Mouse (Mus musculus) heart, embryonic 11.5 days (tissue): ENCODE results near the gene Mettl8. TPM values are rescaled to one million over a fixed set of nuclear protein-coding genes. Genes with fewer than 3 reads are reported as not detected.

ENCODE experiments used
- ATAC-seq: fragments of 200-750 bp; cut with Nextera tagmentation; replicated peaks from 2 replicates; pipeline ENCODE4 v1.8.0; 2017; ENCODE audit warnings: moderate library complexity; ENCODE audit not compliant: insufficient number of reproducible peaks, low FRiP score, low TSS enrichment
- H3K27ac ChIP-seq: fragments of 300-500 bp; sonication (generic); 2 replicates; pipeline ENCODE4 v1.5.1; 2014; ENCODE audit warnings: mild to moderate bottlenecking, low read depth, low read length
- H3K27me3 ChIP-seq: fragments of 300-500 bp; sonication (generic); 2 replicates; pipeline ENCODE4 v1.6.1; 2014; ENCODE audit warnings: mild to moderate bottlenecking, low read length, mixed read lengths; ENCODE audit not compliant: control insufficient read depth, insufficient read depth
- H3K36me3 ChIP-seq: fragments of 300-500 bp; sonication (generic); 2 replicates; pipeline ENCODE4 v1.6.1; 2014; ENCODE audit warnings: mild to moderate bottlenecking, low read length, moderate library complexity, mixed read lengths; ENCODE audit not compliant: control insufficient read depth, insufficient read depth
- H3K4me1 ChIP-seq: fragments of 300-500 bp; sonication (generic); 2 replicates; pipeline ENCODE4 v1.6.1; 2014; ENCODE audit warnings: low read length; ENCODE audit not compliant: control insufficient read depth, insufficient read depth
- H3K4me2 ChIP-seq: fragments of 300-500 bp; sonication (generic); 2 replicates; pipeline ENCODE4 v1.6.1; 2014; ENCODE audit warnings: mild to moderate bottlenecking, moderate library complexity
- H3K4me3 ChIP-seq: fragments of 300-500 bp; sonication (generic); 2 replicates; pipeline ENCODE4 v1.5.1; 2014; ENCODE audit warnings: low read depth, low read length
- H3K9ac ChIP-seq: fragments of 300-500 bp; sonication (generic); 2 replicates; pipeline ENCODE4 v1.6.1; 2014; ENCODE audit warnings: mild to moderate bottlenecking, low read depth, low read length, moderate library complexity
- H3K9me3 ChIP-seq: fragments of 300-500 bp; sonication (generic); replicated peaks from 2 replicates; pipeline ENCODE4 v1.6.1; 2016; ENCODE audit warnings: low read length; ENCODE audit not compliant: control insufficient read depth
- WGBS: fragments of 180-500 bp; shearing (Covaris S2); extraction: QIAGEN DNeasy Blood & Tissue Kit; methylation state at CpG from one replicate; pipeline ENCODE4 v1.1.7; 2014; ENCODE audit not compliant: insufficient replicate concordance; 5-methylcytosine and 5-hydroxymethylcytosine counted together
- polyA plus RNA-seq: library from polyadenylated mRNA; unstranded; fragments of >200 nt; fragmentation: Nextera tagmentation; extraction: Ambion mirVana; gene quantifications from 2 replicates; pipeline ENCODE4 v1.2.1, GENCODE M21; 2014

The Mettl8 gene
- polyA plus RNA-seq, 1 experiment from 2014 or later: 15.5 TPM

DNA sequence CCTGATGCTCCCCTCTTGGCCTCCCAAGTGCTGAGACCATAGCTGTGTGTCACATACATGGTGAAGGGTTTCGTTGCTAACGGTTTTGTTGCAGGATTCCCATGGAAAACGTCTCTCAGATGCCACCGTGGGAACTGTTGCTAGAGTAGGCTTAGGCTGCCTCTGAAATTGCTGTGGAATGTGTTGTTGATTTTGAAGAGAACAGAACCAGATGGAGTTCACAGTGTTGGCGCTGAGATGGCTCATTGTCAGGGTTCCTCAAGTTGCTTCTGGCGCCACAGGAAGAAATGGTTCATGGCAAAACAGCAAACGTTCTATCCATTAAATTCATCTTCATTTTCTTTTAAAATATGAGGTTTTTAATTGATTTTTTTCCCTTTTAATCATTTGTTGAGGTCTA, 27.0 kb upstream of the Mettl8 start:
- Histone ChIP-seq H3K9me3 (no peaks in the 10 kb centered on the region), H3K27ac (no peak overlapping the region), H3K9ac (no peak overlapping the region), H3K4me1 (no peaks in the 10 kb centered on the region), H3K4me3 (no peak overlapping the region), H3K27me3 (no peaks in the 10 kb centered on the region), H3K36me3 (0 out of 2 replicates have a peak, but pooled peaks cover 5% of the 10 kb centered on the region), H3K4me2 (no peak overlapping the region)
- WGBS: 87% methylated on average over 7 of the region's 7 CpGs
- ATAC-seq: no peak

DNA sequence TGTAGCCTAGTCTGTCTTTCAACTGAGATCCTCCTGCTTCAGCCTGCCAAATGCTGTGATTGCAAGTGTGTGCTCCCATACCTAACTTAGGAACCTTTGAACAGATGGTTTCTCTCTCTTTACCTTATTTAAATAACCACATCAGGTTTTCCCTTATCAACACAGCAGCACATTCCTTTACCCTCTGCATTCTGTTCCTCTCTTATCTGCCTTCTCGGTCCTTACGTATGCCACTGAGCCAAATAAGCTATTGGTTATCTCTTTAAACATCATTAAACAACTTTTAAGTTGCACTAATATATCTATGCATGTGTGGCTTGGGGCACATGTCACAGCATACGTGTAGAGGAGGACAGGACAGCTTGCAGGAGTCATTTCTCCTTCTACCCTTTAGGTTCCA, 18.4 kb upstream of the Mettl8 start:
- Histone ChIP-seq H3K27me3 (no peaks in the 10 kb centered on the region), H3K9me3 (no peaks in the 10 kb centered on the region), H3K4me3 (no peak overlapping the region), H3K36me3 (no peaks in the 10 kb centered on the region; the same call in 1 of the 2 replicates), H3K4me2 (no peak overlapping the region), H3K4me1 (no peaks in the 10 kb centered on the region), H3K9ac (no peak overlapping the region), H3K27ac (no peak overlapping the region)
- no peak for ATAC-seq
- 48% methylated on average over 3 of the region's 3 CpGs for WGBS

DNA sequence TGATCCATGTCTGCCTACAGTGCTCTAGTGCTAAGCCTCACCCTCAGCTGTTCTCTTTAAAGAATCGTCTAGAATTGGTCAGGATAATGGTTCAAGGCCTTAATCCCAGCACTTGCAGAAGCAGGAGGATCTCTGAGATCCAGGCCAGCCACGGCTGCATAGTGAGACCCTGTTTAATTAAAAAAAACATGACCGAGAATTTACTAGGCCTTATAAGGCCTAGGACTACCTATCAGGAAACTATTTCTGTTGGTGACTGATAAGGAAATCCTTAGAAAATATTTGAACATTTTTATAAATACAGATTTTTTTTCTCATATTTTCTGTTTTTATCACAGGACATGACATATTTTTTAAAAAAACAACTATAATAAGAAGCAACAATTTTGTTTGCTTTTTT, 17.9 kb upstream of the Mettl8 start:
- no peaks in the 10 kb centered on the region for H3K4me1 ChIP-seq
- H3K9me3 ChIP-seq: no peaks in the 10 kb centered on the region
- H3K36me3 ChIP-seq: no peaks in the 10 kb centered on the region; the same call in 1 of the 2 replicates
- no peak overlapping the region for H3K27ac ChIP-seq
- WGBS: 75% methylated on average over 3 of the region's 3 CpGs
- H3K27me3 ChIP-seq: no peaks in the 10 kb centered on the region
- H3K4me2 ChIP-seq: no peak overlapping the region
- no peak overlapping the region for H3K9ac ChIP-seq
- H3K4me3 ChIP-seq: no peak overlapping the region
- no peak for ATAC-seq

DNA sequence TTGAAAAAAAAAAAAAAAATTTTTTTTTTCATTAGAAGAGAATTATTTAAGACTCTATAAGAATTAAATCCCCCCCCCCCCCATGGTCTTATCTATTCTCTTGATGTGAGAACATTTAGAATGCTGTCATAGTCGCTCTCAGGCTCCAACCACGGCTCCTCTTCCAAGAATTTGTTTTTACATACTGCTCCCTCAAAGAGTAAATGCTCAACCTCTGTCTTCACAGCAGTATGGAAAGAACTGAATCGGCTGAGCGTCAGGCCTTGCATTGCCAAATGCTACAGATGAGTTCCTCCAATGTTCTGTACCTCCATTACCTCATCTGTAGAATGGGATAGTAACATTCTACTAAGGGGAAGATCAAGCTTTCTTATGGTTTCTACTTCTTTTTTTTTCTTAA, 16.2 kb upstream of the Mettl8 start:
- Histone ChIP-seq H3K27ac (no peak overlapping the region), H3K4me3 (no peak overlapping the region), H3K9ac (no peak overlapping the region), H3K4me2 (no peak overlapping the region), H3K9me3 (no peaks in the 10 kb centered on the region), H3K36me3 (no peaks in the 10 kb centered on the region; the same call in 1 of the 2 replicates), H3K27me3 (no peaks in the 10 kb centered on the region), H3K4me1 (no peaks in the 10 kb centered on the region)
- no peak for ATAC-seq
- 94% methylated on average over 4 of the region's 4 CpGs for WGBS

DNA sequence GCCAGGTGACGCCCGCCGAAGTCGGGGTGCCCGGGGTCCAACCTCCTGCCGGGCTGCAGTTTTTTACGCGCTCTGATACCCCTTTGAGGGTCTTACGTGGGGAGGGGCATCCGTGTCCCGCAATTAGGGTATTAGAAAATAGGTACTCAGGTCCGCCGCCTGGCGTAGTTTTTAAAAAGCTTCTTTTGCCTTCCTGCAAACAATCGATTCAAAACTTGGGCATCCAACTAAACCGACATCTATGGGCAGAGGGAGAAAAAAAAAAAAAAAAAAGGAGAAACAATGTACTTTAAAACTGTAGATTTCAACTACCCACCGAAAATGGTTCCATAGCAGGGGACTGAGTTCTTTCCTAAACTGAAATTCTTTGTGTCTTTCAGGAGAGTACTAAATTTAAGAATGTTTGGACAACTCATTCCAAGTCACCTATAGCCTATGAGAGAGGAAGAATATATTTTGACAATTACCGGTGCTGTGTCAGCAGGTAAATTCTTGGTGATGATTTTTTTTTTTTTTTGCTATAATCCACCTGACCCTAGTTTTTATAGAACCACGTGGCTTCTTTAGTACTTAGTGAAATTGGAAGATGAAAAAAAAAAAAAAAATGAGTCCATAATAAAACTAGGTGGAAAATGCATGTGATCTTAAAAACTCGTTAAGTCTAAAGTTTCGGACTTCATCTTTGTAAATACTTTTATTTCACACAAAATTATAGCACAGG, 892 bp upstream of the Mettl8 start:
- ATAC-seq: no peak
- H3K4me2 ChIP-seq: peak overlapping the region; percentile 76
- no peaks in the 10 kb centered on the region for H3K9me3 ChIP-seq
- 12% methylated on average over 21 of the region's 21 CpGs for whole genome bisulfite sequencing
- H3K4me3 ChIP-seq: peak overlapping the region; percentile 75
- peak overlapping the region; percentile 93 for H3K9ac ChIP-seq
- no peaks in the 10 kb centered on the region for H3K27me3 ChIP-seq
- H3K4me1 ChIP-seq: no peaks in the 10 kb centered on the region
- 0 out of 2 replicates have a peak, but pooled peaks cover 2% of the 10 kb centered on the region for H3K36me3 ChIP-seq
- peak overlapping the region; percentile 92 for H3K27ac ChIP-seq

DNA sequence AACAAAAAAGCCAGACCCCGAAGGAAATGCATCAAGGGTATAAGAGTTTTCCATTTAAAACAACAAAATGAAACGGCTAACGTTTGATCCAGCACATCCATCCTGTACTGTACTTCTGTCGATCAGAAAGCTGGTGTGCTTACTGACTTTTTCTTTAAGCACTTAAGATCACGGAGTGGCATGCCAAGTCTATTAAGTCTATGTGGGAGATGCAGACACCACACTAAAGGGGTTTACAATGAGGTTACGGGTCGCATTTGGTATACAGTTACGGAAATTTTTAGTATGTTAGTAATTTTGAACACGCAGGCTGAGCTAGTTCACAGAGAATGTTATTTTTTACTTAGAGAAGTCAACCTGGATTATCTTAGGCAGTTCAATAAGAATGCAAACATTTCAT, 667 bp downstream of the Mettl8 start:
- H3K9me3 ChIP-seq: no peaks in the 10 kb centered on the region
- H3K4me1 ChIP-seq: no peaks in the 10 kb centered on the region
- peak overlapping the region; percentile 93 for H3K9ac ChIP-seq
- peak overlapping the region; percentile 75 for H3K4me3 ChIP-seq
- no peak overlapping the region for H3K27ac ChIP-seq
- peak overlapping the region; percentile 71 for H3K4me2 ChIP-seq
- 50% methylated on average over 9 of the region's 9 CpGs for WGBS
- no peaks in the 10 kb centered on the region for H3K27me3 ChIP-seq
- H3K36me3 ChIP-seq: 0 out of 2 replicates have a peak, but pooled peaks cover 2% of the 10 kb centered on the region
- ATAC-seq: no peak

DNA sequence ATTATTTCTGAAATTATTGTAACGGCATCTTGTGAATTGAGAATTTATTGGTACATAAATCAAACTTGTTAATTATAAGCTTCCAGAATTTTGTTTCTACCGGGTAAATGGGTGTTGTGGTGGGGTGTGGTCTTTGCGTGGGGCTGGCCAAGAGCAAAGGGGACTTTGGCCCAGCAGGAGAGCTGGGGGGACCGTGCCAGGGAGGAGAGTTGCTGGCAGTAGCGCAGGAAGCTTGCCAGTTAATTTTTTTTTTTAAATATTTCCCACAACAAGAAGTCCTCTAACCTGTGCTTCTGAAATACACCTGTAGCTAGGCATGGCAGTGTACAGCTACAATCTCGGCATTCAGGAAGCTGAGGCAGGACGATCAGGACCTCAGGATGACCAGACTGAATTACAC, 4.9 kb downstream of the Mettl8 start:
- Histone ChIP-seq H3K27ac (no peak overlapping the region), H3K4me3 (no peak overlapping the region), H3K4me2 (no peak overlapping the region), H3K9ac (no peak overlapping the region), H3K4me1 (no peaks in the 10 kb centered on the region), H3K36me3 (no peaks in the 10 kb centered on the region), H3K9me3 (no peaks in the 10 kb centered on the region), H3K27me3 (no peaks in the 10 kb centered on the region)
- 88% methylated on average over 7 of the region's 7 CpGs for WGBS
- no peak for ATAC-seq

DNA sequence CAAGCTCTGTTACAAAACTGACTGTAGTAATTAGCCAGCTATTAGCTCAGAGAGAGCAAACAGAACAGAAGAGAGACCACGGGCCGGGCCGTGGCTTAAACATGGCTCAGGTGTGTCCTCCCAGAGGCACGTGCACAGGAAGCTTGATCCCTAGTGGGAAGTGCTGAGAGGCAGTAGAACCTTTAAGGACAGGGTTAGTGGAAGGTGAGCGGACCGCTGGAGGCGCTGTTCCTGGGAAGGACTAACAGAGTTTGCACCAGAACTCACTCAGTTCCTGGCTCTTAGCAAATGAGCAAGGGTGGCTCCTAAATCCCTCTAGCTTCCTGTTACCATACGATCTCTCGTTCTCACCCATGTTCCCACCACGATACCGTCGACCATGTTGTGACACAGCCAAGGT, 6.5 kb downstream of the Mettl8 start:
- H3K9ac ChIP-seq: no peak overlapping the region
- H3K36me3 ChIP-seq: no peaks in the 10 kb centered on the region
- H3K27me3 ChIP-seq: no peaks in the 10 kb centered on the region
- no peaks in the 10 kb centered on the region for H3K9me3 ChIP-seq
- WGBS: 66% methylated on average over 12 of the region's 12 CpGs
- ATAC-seq: no peak
- no peak overlapping the region for H3K27ac ChIP-seq
- no peak overlapping the region for H3K4me3 ChIP-seq
- H3K4me2 ChIP-seq: no peak overlapping the region
- no peaks in the 10 kb centered on the region for H3K4me1 ChIP-seq

DNA sequence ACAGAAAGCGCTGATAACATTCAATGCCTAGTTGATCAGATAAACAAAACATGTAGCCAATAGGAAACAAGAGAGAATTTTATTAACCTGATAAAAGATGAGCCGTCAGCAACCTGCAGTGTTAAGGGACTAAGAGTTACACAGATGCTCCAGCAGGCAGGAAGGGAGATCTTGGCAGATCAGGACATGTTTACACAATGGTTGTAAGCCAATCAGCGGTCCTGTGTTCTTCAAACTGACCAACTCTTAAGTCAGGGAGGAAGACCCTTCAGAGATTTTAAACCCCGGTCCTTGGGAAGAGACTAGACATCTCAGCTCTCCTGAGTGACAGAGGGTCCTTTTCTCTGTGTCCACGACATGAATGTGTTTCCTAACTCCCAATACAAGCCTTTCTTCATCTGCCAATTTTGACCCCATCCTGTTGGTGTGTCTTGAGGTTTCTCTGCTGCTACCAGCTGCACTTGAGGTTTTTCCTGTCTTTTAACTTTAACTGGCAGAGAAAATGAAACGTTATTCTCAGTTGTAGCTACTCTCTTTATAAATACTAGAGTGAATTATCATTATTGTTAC, 8.5 kb downstream of the Mettl8 start:
- Histone ChIP-seq H3K4me1 (no peaks in the 10 kb centered on the region; the same call in 1 of the 2 replicates), H3K27me3 (no peaks in the 10 kb centered on the region), H3K9ac (no peak overlapping the region), H3K9me3 (no peaks in the 10 kb centered on the region), H3K4me2 (no peak overlapping the region), H3K27ac (no peak overlapping the region), H3K4me3 (no peak overlapping the region), H3K36me3 (no peaks in the 10 kb centered on the region)
- no peak for ATAC-seq
- WGBS: 64% methylated on average over 6 of the region's 6 CpGs
